Mouse (Mus musculus) cortical plate, adult 2 months (tissue): ENCODE results near the gene Ptprm.

Experiments
- CTCF ChIP-seq: fragments of 200-500 bp; IDR thresholded peaks from 2 replicates; pipeline ENCODE4 v1.5.1; 2011; ENCODE audit warnings: mild to moderate bottlenecking, control low read depth, low read length; ENCODE audit not compliant: insufficient read depth; ENCODE audit errors: extremely low read depth
- POLR2A ChIP-seq: fragments of 200-500 bp; IDR thresholded peaks from 2 replicates; pipeline ENCODE4 v1.6.1; 2011; ENCODE audit warnings: mild to moderate bottlenecking, low read length, control low read depth; ENCODE audit not compliant: insufficient read depth; ENCODE audit errors: extremely low read depth

GRCm38 (mm10) chr17:66708748-66709147, 645.5 kb downstream of the Ptprm start:
- TF ChIP-seq CTCF, result no peak
- no peak for TF ChIP-seq POLR2A
